Mouse (Mus musculus): Measurements from ENCODE around the gene Tprg.

The Tprg gene

DNA sequence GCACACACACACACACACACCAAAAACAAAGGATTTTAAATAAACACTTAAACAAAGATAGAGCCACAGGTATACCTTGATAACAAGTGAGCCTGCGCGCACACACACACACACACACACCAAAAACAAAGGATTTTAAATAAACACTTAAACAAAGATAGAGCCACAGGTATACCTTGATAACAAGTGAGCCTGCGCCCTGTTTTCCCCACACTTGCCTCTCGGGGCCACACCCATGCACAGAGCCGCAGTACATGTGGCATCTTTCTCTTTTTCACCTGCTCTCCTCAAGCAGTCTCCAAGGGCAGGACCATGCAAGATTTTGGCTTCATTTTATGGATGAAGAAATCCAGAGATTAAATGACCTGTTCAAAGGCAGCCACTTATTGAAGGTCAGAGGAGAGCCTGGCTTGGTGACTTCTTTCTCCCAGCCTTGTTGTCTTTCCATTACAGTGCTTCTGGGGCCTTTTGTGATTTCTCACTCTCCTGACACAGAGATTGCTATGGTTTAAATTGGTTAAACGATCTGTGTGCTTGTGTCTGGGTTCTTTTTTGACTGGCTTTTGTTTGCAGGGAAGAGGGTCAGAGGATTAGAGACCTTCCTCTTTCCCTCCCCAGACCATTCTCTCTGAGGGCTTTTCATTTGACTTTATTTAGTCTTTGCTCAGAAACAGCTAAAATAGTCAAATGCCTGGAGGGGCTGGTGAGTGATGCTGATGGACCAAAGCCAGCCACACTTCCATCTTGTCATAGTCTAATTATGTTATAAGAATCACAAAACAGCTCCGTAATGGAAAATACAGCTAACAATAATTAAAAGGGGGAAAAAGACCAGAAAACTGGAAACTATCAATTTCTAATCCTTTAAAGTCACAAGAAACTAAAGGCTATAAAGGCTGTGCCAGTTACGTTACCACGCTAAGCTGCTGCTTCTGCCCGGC lies 46.9 kb downstream of the Tprg start:
- in situ Hi-C loops (cut with MboI, MseI) = loop anchor here (10.0 kb wide), 1 partner anchor 929 kb away; no protein-coding TSS in a partner anchor

DNA sequence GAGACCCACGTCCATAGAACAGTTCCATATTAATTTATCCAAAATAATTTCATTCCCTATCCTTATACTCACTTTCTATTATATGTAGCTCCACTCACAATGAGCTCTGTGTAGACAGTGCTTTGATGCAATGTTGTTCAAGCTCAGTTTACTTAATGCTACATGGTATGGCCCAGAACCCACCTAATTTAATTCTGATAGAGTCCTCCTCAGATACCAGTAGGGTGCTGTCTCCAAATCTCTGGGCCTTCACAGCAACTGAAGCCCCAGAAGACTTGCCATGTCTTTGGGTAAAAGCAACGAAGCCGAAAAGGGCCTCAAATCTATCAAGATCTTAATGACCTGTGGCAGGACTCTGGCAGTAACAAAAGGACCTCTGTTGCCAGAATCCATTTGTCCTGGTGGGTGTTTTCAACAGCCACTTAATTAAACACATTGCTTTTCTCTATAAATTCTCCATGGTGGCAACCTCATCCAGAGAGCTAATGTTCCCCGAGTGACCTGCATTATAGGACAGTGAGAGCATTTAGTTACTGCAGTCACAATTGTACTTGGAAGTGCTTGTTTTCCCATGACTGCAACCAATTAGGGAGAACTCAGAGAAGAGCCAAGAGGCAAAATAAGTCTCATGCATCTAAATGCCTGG lies 48.6 kb downstream of the Tprg start:
- in situ Hi-C loops (cut with MboI, MseI) = loop anchor here (10.0 kb wide), 1 partner anchor 930 kb away; no protein-coding TSS in a partner anchor

DNA sequence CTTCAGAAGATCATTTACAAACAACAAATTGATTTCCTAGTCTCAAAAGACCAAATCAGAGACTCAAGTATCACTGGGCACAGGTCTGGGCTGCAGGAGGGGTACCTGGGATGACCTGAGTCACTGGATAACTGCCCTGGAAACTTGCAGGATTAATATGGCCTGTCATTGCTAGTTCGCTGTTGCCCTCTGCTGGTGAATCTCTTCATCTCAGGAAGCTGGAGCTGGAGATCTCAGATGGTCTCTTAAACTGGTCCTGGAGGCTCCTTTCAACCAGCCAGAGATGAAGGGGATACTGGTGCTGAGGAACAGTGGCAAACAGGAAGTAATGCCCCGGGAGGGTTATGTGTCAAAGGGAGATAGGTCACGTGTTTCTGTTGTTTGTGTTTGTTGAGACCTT lies 63.0 kb downstream of the Tprg start:
- in situ Hi-C loops (cut with MboI, MseI) = loop anchor here (10.0 kb wide), 1 partner anchor 1385 kb away; no protein-coding TSS in a partner anchor

DNA sequence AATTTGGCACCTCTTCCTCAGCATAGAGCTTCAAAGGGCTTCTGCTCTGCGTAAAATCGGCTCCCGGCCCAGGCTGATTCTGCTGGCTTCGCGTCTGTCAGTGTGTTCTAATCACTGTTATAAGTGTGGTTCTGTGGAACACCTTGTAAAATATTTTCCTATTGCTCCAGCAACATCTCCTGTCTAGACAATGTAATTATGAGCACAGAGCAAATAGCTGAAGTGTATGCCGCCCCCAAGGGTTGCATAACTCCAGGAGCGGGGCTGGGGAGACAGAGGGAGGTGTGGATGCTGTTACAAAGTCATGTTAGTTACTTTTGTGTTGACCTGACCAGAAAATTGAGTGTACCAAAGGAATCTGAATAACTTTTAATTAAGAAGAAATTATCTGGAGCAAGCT lies 81.2 kb downstream of the Tprg start:
- in situ Hi-C loops (cut with MboI, MseI) = no loop called here

DNA sequence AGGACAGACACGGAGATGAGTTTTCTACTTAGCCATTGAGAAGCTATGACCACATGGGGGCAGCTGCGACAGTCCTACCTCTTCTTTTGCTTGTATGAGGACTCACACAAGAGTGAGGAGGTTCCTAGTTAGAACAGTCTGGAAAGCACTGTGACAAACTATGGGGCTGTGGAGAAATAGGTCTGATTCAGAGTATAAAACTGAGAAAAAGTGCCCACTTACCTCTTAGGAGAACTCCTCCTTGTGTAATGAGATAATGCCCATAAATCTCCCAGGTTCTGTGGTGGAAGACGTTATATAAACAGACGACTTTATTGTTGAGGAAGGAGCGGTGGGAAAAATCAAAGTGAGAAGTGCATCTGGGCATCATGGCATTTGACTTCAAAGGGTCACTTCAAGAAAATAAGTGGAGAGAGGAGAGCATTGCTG lies 83.4 kb downstream of the Tprg start:
- in situ Hi-C loops (cut with MboI, MseI) = no loop called here

DNA sequence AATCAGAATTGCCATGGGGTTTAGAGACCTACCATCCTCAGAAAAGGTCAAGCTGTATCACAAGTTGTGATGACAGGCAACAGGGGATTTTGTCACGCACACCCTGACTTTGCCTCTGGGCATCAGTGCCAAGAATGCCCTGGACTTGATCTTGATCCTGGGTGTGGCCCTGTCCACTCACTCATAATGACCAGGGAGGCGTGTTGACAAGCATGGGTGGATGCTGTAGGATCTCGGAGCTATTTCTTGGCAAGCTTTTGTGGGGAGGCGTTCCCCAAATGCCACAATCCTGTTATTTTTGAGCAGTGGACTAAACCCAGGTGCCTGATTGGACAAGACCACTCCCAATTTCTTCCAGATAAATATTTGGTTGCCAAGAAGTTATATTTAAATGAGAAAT lies 87.5 kb downstream of the Tprg start:
- in situ Hi-C loops (cut with MboI, MseI) = no loop called here

DNA sequence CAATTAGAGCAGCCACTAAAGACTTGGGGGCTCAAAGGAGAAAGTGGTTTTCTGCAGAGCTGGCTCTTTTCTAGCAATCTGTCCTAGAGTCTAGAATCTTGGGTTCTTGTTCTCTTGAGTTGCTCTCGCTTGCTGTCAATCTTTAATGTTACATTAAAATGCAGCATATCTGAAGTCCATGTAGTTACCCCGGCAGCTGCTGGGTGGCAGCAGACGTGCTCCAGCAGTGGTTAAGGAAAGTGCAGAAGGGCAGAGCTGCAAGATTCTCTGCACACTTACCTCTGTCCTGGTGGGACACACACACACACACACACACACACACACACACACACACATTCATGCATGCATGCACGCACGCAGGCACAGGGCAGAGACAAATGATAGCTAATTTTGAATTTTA lies 88.2 kb downstream of the Tprg start:
- in situ Hi-C loops (cut with MboI, MseI) = no loop called here

DNA sequence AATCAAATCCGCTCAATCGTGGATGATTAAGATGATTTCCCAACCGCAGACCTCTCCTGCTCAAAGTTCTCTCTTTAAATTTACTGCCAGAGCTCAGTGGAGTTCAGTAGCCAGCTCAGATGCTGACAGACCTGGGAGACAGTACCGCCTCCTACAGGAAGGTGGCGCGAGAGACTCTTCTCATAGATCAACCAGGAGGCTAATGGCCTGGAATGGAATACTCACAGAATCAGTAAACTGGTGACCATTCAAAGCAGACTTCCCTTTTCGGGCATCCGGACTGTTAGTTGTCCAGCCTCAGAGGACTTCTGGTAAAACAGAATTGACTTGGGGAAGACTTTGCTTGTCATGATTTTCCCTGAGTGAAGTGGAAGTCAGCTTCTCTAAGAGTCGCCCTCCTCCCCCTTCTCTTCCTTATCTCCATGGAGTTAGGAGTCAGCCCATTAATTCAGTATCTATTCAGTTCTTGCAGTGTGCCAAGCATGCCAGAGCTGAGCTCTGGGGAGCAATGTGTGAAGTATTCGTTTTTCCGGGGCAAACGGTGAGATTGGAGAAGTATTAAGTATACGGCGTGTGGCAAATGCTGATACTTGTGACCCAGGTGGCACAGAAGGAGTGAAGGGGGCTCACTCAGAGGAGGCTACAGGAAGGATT lies 90.2 kb downstream of the Tprg start:
- in situ Hi-C loops (cut with MboI, MseI) = no loop called here

DNA sequence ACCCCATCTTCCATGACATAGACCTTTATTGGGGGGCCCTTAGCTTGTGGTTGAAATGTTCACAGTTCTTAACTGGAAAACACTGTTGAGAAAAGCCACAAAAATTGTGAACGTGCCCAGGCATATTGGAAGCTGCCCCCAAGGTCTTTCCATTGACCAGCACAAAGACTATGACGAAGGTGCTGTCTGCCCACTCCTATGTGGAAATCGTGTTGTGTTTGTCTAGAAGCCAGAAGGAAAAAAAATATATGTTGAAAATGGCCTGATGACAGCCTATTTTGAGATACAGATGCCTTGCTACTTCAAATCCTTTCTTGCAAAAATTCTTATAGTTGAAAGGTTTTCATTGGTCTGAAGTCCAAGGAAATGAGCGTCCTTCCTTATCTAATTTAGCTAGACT lies 91.1 kb downstream of the Tprg start:
- in situ Hi-C loops (cut with MboI, MseI) = no loop called here

DNA sequence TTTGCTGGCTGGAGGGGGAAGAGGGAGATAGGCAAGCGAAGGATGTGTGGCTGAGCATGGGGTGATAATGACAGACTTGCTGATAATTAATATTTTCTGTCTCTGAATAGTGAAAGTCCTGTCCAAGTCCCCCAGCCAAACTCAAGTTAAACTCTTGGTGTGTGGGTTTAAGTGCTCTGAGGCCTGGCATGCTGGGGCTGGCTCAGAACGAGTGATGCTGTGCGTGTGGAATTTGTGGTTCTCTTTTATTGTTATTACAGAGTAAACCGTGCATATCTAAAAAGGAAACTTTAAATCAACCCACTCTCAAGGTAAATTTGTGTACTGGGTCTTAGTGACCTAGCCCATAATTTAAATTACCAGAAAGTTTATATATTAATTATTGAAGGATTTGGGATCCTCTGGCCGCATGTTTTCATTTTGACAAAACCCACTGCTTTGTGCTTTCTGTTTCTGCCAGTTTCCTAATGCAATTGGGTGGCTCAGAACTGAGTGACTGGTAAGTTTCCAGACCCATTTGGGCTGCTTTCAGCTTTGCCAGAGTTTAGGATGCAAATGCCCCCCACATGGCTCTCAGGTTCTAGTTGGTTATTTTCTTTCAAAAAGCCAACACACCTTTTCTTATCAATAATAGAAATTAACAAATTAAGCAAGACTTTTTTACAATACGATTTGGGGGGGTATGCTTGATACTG lies 99.0 kb downstream of the Tprg start:
- in situ Hi-C loops (cut with MboI, MseI) = loop anchor here (10.0 kb wide), 1 partner anchor 809 kb away; no protein-coding TSS in a partner anchor

DNA sequence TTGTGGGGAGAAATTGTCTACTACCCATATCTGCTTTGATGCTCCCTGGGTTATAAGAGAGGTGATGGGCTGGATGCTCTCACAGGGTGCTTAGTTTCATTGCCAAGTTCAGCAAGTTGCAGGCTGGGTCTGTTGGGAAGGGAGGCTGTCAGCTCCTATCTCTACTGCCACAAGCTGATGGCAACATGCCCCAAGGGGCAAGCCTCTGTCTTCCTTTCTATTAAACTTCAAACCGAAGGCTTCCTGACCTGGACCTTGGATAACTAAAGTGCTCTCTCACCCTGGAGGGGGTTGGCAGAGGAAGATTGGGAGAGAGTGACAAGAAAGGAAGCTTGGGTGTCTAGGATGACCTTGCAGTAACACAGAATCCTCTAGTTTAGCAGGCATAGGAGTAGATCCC lies 108.1 kb downstream of the Tprg start:
- in situ Hi-C loops (cut with MboI, MseI) = loop anchor here (10.0 kb wide), 1 partner anchor 120 kb away; no protein-coding TSS in a partner anchor

DNA sequence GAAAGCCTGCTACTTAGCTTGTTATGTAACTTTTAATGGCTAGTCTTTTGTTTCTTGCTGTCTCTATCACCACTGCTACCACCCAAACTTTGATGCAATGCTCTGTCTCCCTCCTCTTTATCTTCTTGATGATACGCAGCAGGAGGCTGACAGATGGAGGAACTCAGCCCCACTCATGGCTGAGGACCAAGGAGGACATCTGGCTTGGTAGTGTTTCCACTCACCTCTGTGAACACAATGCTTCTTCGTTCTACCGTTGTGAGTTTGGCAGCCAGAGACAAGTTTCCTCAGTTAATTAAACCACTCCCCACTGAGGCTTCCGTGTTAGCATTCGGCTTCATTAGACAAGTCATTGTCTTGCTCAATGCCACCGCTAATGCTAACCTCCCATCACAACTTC lies 117.5 kb downstream of the Tprg start:
- in situ Hi-C loops (cut with MboI, MseI) = no loop called here

DNA sequence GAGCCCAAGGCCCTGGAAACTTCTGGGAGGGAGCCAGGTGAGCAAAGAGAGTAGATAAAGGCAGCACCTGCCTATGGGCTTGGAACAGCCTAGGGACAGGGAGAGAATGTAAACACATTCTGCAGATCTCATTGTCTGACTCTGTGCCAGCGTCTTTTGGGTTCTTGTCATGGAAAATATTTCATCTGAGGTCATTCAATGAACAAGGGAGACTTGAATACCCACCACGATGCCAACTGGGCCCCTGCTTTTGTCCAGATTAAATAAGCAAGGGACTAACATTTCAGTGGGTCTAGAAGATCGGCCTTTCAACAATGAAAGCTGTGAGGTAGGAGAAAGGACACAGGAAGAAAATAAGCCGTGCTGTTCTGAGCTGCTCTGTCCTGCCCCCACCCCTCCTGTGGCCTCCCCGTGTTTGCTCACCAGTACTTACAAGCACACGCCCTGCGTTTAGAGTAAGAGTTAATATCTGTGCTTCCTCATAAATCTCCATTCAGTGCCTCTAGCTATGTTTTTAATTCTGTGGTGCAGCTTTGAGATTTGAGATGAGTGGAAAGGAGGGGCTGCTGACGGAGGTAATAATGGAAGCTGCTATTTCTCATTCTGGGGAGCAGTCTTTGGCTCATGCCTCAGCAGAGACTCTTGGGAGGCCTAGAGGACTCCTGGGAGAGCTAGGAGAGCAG lies 120.7 kb downstream of the Tprg start:
- in situ Hi-C loops (cut with MboI, MseI) = no loop called here

DNA sequence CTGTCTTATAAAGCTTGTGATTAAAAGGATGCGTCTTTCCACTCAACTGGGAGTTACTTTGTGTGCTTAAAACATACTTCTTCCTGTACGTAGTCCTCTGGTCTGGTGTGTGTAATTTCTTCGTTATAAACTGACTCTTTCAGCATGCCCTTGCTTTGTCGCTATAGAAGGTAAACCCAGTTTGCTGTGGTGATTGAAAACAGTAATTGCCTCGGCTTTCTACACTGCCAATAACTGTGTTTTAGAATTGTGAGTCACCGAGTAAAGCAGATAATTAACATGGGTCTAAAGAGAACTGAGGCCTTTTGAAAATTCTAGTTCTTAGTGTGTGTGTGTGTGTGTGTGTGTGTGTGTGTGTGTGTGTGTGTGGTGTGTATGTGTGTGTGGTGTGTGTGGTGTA lies 121.4 kb downstream of the Tprg start:
- in situ Hi-C loops (cut with MboI, MseI) = no loop called here

DNA sequence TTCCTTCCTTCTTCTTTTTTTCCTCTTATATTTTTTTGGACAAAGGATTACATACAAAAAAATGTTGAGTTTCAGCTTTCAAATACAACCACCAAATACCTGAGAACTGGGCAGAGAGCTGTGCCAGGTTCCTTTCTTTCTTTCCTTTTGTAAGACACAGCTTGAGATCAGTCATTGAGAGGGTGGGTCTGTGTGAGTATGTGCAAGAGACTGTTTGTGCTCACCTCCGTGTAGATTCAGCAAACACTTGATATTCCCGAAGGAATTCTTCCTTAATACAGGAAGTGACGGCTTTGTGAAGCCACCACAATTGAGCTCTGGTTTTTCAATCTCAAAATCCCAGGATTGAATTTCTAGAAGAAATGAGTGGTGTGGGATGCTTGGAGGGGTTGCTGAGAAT lies 124.7 kb downstream of the Tprg start:
- in situ Hi-C loops (cut with MboI, MseI) = loop anchor here (10.0 kb wide), 1 partner anchor 73 kb away; no protein-coding TSS in a partner anchor

DNA sequence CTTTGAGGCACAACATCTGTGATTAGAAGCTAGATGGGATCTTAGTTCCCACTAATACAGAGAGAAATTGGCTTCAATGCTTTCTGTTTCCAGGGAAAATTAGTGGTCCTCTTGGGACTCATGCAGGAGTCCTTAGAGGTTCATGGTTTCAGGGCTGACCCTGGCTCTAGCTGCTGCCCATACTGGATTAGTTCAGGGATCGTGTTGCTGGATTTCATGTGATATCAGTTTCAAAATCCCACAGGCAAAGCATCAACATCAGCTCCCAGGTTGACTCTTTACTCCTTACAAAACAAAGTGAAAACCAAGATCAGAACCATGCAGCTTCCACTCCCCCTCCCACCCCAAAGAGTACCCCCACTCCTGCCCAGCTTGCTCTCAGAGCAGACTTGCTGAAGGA lies 127.3 kb downstream of the Tprg start:
- in situ Hi-C loops (cut with MboI, MseI) = loop anchor here (10.0 kb wide), 1 partner anchor 71 kb away; no protein-coding TSS in a partner anchor

DNA sequence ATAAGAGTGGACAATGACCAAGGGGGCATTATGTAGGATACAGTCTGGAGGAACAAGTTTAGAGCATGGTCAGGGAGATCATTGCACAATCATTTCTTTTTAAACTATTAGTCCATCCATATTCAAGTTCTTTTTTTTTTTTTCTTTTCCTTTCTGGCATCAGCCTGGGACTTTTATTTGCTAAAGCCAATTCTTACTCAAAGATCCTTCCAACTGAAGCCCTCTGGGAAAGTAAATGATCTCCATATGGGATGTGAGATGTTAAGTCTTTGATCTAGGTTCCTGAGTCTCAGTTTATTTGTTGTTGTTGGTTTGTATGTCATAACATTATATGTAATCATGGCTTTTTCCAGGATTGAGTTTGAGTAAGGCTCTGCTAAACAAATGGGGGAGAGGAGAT lies 128.6 kb downstream of the Tprg start:
- in situ Hi-C loops (cut with MboI, MseI) = loop anchor here (10.0 kb wide), 1 partner anchor 70 kb away; no protein-coding TSS in a partner anchor

DNA sequence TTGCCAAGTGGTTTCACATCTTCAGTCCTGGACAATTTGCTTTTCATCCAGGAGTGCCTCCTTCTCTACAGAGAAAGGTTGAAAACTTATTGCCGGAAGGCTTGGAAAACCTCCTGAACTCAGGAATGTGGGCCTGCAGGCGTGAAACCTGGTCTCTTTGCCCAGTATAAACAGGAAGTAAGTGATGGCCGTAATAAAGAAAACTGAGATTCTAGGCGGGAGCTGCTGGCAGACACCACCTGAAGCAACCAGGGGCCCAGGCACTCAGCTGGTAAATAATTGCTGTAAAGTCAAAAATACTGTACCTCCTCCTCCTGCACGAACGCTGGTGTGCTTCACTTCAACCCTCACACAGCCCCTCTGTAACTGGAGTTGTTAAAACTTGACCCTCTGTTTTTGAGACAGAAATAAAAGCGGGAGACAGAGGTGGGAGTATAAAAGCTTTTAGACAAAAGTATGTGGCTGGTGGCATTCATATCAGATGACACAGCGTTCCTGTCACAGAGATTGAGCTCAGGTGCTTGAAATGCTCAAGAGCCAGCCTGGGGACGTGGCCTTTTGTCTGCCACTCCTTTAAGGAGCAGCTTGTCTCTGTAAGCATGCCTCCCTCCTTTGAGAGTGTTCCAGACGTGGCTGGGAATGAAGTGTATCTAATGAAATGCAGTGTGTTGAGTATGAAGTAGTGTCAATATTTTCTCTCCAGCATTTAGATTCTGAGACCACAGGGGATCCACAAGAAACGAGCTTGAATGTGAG lies 131.4 kb downstream of the Tprg start:
- in situ Hi-C loops (cut with MboI, MseI) = loop anchor here (10.0 kb wide), 1 partner anchor 67 kb away; no protein-coding TSS in a partner anchor

DNA sequence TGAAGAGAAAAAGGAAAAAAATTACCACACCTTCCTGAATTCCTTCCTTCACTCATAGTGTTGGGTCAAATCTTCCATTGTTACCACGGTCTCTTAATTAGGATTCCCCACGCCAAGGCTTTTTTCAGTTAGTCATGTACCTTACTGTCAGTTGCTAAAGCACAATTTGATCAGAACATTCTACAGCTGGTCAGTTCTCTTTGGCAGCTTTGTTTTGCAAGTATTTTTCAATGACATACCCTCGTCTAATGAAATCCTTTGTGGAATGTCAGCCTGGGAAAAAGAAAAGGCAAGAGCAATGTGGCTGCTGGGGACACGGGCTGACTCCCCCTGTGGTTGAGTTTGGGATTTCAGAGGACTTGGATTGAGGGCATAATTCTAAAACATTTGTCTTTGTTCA lies 136.4 kb downstream of the Tprg start:
- in situ Hi-C loops (cut with MboI, MseI) = no loop called here

DNA sequence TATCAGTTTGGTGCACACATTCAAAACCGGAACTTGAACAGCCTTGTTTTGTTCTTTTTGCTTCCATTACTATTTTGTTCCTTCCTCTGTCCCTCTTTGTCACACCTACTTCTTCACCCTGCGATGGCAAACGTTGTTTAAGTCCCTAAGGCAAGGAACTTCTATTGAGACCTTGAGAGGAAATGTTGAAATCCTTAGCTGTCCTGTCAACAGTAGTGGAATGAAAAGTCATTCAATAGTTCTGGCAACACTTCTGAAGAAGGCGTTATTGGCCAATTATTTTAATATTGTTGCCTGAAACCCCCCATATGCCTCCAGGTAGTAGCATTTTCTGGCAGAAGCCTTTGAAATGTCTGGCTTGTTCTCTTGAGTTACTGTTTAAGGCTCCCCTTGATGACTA lies 137.4 kb downstream of the Tprg start:
- in situ Hi-C loops (cut with MboI, MseI) = no loop called here

Measured in T-helper 2 cell (primary cell).